Mouse (Mus musculus) common myeloid progenitor, adult 5-6 weeks (primary cell): Measurements from ENCODE around the gene Rasal2. TPM values are rescaled to one million over a fixed set of nuclear protein-coding genes. Genes with fewer than 3 reads are reported as not detected.

Experiments used
- ATAC-seq: replicated peaks from 2 replicates; pipeline ENCODE4 v1.8.0; 2016; ENCODE audit warnings: low read depth, mild to moderate bottlenecking, moderate TSS enrichment, inconsistent platforms; ENCODE audit not compliant: poor library complexity, severe bottlenecking
- total RNA-seq: library from RNA; stranded (forward); fragments of 200-1000, 187-1606 nt; gene quantifications from 2 replicates; pipeline ENCODE4 v1.2.3, GENCODE M21; 2017

Rasal2 gene
- total RNA-seq, 1 experiment from 2014 or later, result 2.4 TPM

DNA sequence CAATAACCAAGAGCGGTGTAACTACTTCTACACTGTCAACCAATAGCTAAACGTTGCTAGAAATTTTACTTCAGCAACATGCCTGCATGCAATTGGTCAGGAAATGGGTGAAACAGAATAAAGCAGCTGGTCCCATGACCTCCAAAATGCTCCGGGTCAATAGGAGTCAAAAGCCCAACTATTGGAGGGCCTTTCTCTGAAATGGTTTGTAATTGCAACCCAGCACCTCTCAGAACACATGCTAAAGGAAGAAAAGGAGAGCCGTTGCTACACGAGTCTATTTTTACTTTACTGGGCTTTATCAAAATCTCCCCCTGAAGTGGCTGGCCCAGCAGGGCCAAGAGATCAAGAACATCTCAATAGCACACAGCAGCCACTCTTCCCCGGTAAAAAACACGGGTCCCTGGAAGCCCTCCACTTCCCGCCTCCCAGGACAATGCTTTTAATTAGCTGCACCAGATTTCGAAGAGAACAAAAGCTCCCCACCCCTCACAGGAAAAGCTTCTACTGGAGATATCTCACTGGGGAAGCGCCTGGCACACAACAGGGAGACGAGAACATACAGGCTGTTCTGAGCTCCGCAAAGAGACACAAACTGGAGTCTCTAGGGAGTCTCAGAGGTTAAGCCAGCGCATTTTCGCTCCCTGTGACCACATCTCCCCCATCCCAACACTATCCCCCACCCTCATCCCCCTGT is 30.8 kb upstream of the Rasal2 start:
- ATAC-seq, result peak; percentile 27

DNA sequence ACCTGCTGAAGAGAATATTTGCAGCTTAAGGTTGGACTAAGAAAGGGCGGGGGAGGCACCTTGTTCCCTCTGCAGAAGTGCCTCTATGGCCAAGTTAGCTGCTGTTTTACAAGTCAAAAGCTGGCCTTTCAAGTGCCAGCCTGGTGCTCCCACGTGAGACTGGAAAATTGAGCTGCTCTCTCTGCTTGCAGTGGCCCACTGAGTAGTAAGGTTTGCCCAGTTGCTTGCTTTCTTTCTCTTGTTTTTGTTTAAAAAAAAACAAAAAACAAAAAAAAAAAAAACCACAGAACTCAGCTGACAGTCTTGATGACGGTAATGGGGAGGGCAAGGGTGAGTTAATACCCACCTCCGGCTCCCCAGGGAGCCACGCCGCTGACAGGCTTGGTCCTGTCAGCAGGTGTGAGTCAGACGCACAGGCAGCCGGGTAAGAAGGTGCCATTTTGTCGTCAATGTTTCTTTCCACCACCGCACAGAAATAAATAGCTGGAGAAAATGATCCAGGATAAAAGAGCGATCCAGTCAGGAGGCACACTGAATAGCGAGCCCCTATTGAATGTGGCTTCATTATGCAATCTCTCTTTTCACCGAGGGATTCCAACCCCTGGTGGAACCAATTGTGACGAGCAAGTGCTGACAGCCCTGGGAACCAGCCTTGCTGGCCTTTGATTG is 27.7 kb upstream of the Rasal2 start:
- no peak for ATAC-seq

DNA sequence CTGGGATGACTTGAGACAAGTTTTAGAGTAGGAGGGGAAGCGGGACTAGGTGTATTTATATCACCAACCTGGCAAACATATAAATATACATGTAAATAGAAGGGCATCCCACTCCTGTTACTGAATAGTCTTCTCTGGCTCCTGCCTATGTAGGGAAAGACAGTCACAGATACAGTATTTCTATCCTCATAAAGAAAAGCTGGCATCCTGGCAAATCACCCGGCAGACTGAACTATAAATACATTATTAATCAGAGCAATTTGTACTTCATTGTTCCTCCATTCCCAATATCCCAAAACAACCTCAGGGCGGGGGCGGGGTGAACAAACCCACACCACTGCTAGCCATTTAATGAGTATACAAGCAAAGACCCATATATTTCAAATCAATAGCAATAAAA is 26.7 kb upstream of the Rasal2 start:
- no peak for ATAC-seq

DNA sequence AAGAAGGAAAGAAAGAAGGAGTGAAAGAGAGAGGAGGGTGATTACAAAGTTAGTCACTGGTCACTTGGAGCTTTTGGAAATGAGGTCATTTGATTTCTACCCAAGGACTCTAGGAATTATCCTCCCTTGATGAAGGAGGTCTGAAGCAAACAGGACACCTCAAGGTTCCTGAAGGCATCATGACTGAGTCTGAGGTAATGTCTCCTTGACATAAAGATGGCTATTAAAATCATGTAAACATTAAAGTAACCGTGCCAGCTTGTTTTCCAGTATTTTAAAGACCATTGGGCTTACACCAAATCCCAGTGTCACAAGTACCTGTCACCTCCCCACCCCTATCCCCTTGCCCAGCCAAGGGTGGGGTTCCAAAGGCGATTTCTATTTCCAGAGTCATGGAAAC is 25.9 kb upstream of the Rasal2 start:
- no peak for ATAC-seq

DNA sequence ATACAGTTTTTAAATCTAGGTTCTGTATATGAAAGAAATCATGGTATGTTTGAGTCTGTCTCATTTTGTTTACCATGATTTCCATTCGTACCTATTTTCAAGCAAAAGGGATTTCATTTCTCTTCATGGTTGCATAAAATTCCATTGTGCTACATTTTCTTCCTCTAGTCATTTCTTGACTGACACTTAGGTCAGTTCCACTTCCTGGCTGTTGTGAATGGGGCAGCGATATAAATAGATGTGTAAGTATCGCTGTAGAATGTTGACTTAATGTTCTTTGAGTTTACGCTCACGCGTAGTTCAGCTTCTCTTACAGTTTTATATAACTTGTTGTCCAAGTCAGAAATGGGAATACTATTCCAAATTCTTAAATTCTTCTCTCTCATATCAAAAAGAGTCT is 23.5 kb upstream of the Rasal2 start:
- ATAC-seq, result peak; percentile 69

DNA sequence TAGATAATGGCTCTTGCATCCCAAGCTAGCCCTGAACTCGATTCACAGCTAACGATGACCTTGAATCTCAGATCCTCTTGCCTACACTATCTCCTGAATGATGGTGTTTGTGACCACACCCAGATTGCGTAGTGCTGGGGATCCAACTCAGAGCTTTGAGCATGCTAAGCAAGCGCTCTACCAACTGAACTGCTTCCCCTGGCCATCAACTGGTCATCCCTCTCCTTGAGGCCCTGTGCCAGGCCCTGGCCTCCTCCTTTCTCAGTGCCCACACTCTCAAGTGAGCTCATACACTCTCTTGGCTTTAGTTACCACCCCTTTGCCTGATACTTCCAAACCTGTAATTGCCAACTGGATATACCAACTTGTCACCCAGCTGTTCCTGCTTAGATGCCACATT is 22.0 kb upstream of the Rasal2 start:
- ATAC-seq, result no peak

DNA sequence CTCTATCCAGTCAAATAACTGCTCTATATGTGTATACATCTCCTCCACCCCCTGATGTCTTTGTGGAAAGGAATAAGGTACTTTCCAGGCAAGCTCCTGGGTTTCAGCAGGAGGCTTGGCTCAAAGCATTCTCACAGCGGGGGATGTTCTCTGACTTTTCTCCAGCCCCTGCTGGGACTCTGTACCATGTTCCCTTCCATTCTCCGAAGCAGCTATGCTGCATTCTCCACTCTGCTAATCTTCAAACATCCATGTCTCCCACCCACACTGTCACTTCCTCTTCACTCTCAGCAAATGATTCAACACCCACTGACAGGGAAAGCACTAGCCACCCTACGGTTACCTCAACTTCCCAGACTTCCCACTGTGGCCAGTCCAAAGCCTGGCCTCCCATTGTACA is 20.9 kb upstream of the Rasal2 start:
- no peak for ATAC-seq

DNA sequence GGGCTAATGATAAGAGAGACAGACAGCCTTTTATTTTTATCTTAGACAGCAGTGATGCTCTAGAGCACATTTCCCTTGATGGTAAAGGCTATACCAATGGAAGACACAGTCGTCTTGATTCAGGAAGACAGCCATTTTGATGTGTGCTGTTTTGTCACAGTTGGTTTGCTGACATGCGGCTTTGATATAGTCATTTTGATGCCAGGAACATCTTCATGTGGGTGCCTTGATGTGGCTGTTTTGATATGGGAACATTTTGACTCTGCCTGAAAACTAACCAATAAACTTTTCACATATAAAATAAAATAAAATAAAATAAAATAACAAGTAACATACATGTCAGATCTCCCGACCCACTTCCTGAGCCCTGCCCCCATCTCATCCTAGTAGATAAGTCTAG is 16.0 kb upstream of the Rasal2 start:
- no peak for ATAC-seq

DNA sequence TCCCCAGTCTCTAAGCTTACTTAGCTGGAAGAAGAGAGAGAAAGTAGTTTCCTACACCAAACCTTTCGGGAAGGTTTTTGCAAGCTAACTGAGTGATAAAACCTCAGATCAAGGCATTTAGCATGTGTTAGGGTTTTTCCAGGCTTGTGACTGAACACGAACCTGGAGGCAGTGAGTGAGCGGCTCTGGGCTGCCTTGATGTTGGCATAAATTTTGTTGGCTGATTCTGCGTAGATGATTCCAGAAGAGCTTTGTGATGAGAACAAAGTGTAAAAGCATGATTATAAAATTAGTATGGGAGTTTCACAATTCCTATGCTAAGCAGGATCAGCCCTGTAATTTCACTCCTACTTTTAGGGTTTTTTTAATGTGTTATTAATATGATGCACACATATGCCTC is 15.2 kb upstream of the Rasal2 start:
- ATAC-seq, result no peak

DNA sequence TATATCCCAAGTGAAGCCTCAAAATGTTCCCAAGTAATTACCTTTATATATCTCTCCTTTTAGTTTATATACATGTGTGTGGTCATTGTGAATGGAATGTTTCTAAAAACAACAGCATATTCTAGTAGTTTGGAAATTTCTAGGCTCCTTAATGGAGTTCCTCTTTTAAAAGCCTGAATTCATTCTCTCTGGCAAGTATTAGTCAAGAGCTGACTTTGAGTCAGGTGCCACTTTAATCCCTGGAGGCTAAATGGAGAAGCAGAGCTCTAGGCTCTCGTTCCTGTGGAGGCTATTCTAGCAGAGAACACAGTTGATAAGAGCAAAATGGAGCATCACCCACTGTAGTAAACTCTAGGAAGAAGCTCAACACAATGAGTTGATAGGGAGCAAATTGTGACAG is 14.5 kb upstream of the Rasal2 start:
- ATAC-seq, result no peak; the same call in 1 of the 2 replicates

DNA sequence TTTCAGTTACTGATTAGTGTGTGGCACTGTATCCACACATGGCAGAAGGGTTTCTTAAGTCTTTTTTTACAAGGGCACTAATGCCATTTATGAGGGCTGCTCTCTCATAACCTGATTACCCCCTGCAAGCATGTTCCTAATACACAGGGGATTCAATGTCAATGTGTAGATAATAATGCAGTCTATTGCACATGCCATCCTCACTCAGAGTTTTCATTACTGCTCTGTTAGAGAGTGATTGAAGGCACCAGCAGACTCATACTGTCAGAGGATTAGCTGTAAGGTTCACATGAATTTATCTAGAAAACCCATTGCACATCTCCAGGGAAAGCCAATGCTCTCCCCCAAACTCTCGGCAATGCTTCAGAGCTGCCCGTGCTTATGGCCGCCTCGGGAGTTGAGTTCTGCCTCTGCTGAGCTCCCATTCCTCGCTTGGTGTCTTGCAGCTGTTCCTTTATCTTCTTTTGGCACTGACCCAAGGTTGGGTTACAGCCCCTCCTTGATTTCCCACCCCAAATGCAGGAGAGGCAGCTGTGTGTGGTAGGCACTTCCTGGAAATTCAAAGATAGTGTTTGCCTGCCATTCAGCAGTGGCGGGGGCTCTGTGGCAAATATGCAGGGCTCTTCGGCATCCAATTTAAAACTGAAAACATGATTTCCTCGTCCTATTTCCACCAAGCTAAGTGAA is 13.5 kb upstream of the Rasal2 start:
- peak; percentile 93 for ATAC-seq

DNA sequence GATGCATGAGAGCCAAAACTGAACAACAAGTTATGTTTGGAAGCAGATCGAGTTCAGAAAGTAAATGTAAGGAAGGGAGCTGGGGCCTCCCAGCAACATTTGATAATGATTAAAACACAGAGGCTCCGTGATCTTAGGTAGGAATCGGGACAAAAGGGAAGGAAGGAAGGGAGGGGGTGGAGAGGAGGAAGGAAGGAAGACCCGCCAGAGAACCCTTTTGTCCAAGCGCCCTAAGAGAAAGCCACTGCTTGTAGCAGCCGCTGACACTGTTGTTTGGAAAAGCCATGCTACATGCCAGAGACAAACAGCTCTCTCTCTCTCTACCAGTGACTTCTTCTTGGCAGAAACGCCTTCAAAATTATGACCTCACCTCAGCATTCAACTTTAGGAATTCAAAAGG is 5.5 kb upstream of the Rasal2 start:
- no peak for ATAC-seq

DNA sequence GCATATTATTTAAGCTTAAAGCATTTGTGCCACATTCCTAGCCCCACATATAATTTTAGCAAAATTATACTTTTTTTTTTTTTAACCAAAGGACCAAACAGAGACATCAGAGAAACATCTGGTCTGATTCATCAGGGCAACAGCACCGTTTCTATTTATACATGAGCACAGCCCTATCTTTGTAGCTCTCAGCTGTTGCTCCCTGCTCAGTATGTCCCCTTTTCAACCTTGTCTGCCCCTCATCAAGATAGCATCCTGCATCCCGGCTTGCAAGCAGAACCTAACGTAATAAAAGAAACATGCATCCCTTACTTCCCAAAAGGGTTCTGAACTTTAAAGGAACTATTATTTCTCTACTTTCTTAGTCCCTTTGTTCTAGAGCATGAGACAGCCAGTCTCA is 5.0 kb upstream of the Rasal2 start:
- ATAC-seq, result no peak

DNA sequence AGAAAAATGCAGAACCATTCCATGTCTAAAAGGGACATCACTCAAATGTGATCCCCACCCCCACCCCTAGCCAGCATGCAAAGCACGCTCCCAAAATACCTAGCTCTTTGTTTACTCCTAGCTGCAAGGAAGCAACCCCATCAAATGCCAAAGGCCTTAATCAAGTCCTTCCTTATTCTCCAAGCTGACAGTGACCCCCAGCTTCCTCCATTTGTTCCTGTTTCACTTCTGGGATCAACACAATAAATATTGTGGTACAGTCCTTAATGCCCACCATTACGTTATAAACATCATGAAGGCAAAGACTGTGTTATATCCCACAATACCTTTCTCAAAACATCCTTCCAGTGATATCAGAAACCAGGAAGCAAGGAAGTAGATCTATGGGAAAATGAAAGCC is 4.2 kb upstream of the Rasal2 start:
- ATAC-seq, result no peak

DNA sequence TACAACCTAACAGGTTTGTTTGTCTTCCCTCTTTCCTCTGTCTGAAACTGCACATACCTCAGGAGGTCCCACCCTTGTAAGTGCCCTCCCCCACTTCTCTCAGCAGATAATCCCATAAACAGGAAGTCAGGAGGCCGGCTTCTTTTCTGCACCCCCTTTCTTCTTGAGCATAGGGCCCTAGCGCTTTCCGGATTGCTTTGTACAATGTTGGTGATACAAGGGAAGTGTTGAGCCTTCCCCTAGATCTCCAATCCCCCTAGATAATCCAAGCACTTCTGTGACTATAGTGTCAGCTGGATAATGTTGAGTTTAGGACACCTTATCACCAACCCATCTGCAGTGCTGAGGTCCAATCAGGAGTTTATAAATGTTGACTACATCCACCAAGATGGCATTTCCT is 3.4 kb upstream of the Rasal2 start:
- ATAC-seq, result no peak

DNA sequence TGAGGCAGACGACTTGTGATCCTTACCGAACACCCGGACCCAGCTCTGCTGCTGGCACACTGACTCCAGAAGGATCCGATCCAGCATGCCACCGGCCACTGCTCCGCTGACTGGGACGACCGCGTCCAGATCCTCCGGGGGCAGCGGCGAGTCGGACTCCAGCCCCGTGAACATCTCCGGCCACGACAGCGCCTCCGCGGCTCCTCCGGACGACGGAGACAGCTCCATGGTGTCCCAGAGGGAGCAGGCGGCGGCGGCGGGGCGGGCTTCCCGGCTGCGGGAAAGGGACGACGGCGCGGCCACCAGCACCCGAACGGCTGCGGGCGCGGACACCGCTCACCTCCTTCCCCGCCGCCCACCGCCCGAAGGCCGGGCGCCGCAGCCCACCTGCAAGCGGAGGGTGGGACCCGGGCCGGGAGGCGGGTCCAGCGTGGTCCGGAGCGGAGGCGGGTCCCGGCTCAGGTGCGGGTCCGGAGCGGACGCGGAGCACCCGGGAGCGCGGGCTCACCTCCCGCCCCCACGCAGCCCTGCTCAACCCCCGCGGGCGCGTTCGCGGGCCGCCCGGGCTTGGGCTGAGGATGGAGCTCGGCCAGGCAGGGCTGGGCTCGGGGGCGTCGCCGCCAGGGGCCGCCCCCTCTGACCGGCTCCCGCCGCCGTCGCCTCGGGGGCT is 549 bp downstream of the Rasal2 start:
- ATAC-seq, result peak; percentile 23

DNA sequence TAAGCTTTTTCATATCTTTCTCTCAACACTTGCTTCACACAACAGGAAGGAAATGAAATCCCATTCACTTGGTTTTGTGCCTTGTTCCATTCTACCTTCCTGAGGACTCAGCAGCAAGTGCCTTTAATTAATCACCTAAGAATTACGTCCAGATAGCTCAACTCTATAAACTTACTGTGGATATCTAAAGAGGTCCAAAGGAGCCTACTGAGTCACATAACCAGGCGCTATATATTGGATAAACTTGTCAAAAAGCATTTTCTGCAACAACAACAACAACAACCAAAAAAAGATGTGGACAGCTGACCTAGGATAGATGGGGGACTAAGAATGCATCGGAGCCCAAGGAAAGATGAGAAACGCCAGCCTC is 1.1 kb downstream of the Rasal2 start:
- ATAC-seq, result no peak

DNA sequence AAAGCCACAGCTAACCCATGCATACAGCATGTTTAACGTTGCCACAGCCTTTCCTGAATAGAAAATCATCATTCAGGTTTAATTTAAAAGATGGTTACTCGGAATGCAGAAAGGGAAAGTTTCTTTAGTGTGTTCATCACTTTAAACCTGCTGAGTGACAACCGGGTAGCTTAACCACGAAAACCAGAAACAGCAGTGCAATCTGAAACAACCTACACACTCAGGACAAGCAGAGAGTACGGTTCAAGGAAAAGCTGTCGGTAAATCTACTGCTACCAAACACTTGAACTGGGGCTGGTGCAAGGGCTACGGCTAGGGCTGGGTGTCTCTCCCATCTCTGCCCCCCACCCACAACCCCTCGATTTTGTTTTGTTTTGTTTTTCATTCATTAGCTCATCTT is 1.5 kb downstream of the Rasal2 start:
- ATAC-seq, result peak; percentile 28

DNA sequence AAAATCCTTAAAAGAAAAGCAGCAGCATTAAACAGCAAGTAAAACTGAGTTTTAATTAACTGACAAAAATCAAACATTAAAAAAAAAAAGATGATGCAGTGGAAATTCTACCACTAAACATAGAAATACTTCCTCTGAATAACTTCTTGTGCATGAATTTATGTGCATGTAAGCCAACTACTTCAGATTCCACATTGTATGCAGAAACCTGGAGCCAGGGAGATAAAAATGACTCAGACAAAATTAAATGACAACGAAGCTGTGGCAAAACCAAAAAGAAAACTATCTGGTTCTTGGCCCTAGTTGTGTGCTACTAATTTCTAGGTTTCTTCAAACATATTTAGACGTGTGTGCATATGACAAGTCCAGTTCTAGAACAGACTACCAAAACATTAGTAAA is 2.7 kb downstream of the Rasal2 start:
- ATAC-seq, result no peak

DNA sequence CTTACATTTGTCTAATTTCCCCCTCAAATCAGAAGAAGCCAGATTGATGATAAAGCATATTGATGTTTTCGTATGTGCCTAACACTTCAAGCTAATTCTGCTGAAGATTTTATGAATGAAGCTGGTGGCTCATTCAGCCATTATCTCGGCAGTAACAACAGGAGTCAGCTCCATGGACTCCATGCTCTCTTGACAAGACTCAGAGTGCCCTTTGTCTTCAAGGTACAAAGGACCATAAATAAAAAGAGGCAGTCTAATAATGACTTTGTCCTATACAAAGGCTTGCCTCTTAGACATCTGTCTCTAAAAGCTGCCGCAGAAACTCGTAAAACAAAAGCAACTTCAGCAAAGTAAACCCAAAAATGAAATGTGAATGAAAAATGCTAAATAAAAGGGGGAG is 24.4 kb downstream of the Rasal2 start:
- no peak for ATAC-seq

DNA sequence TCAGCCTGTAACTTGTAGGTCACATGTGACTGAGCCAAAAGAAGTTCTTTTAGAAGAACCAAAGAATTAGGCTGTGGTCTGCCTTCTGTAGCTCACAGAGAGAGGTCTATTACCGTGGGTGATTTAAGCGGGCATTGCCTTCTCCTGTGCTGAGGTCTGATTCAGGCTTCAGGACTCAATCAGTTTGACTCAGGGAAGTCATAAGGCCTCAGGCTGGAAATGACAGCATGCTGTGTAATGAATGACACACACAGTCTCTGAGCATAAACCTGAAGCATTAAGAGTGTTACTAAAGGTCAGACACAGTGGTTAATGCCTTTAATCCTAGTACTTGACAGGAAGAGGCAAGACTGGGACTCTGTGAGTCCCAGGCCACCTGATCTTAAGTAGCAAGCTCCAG is 31.7 kb downstream of the Rasal2 start:
- ATAC-seq, result no peak
